Mouse (Mus musculus) erythroid progenitor cell, adult 5-6 weeks (primary cell): Measurements from ENCODE around the gene Arnt2. TPM values are rescaled to one million over a fixed set of nuclear protein-coding genes. Genes with fewer than 3 reads are reported as not detected.

Source experiments
- total RNA-seq, 2 experiments: library from RNA; stranded (forward) in 1 of 2; stranded (reverse) in 1 of 2; fragments of 150-400 nt in 1 of 2; fragments of 186-747, 209-891 nt in 1 of 2; gene quantifications; 2 replicates each; pipeline versions ENCODE4 v1.2.3 to v1.2.4; 2015 to 2017; ENCODE audit warnings: low replicate concordance in 2 of 2

The Arnt2 gene
- total RNA-seq, 2 experiments from 2014 or later = not detected

Other genes with a start within 250 kb of the Arnt2 start
- gene Gm2115, start 118.8 kb upstream of the Arnt2 start, total RNA-seq (2015; ENCODE audit: low replicate concordance) = not detected in 2 replicates
- gene Gm2115, start 118.8 kb upstream of the Arnt2 start, total RNA-seq (2017; ENCODE audit: low replicate concordance) = not detected in 2 replicates
- gene Fah, start 196.5 kb upstream of the Arnt2 start, total RNA-seq (2015; ENCODE audit: low replicate concordance) = 1.7 TPM in 1 of 2 replicates, not detected in the other
- 0.13 TPM in 1 of 2 replicates, not detected in the other for gene Fah, start 196.5 kb upstream of the Arnt2 start, total RNA-seq (2017; ENCODE audit: low replicate concordance)